Mouse (Mus musculus) kidney, adult 2 months (tissue): ENCODE data around the gene Sec14l3. TPM values are rescaled to one million over a fixed set of nuclear protein-coding genes. Genes with fewer than 3 reads are reported as not detected.
"Not testable (repeated sequence)": the region's sequence is repeated elsewhere in the genome, so short reads cannot be mapped to it uniquely, and the experiment has no call there.

Experiments used
- DNase-seq: peaks from one replicate; pipeline ENCODE4 v3.0.0; 2021
- H3K27ac ChIP-seq: fragments of 200-500 bp; 2 replicates; pipeline ENCODE4 v1.5.1; 2012; ENCODE audit warnings: low read depth, low read length, control low read depth, inconsistent platforms; ENCODE audit not compliant: insufficient read depth
- H3K27me3 ChIP-seq: fragments of 200-500 bp; replicated peaks from 2 replicates; pipeline ENCODE4 v1.6.1; 2012; ENCODE audit warnings: mild to moderate bottlenecking, moderate library complexity, low read length, inconsistent platforms; ENCODE audit not compliant: control insufficient read depth, insufficient read depth
- H3K36me3 ChIP-seq: fragments of 200-500 bp; 2 replicates; pipeline ENCODE4 v1.6.1; 2012; ENCODE audit warnings: mild to moderate bottlenecking, moderate library complexity, low read length, inconsistent platforms; ENCODE audit not compliant: control insufficient read depth, insufficient read depth
- H3K4me1 ChIP-seq: fragments of 200-500 bp; 2 replicates; pipeline ENCODE4 v1.6.1; 2011; ENCODE audit warnings: low read length; ENCODE audit not compliant: control insufficient read depth, insufficient read depth
- H3K4me3 ChIP-seq: fragments of 200-500 bp; 2 replicates; pipeline ENCODE4 v1.5.1; 2011; ENCODE audit warnings: mild to moderate bottlenecking, low read depth, low read length, control low read depth; ENCODE audit not compliant: insufficient read depth
- CTCF ChIP-seq: fragments of 200-500 bp; conservative IDR thresholded peaks from 2 replicates; pipeline ENCODE4 v1.5.1; 2011; ENCODE audit warnings: low read depth, mild to moderate bottlenecking, control low read depth, low read length, moderate library complexity, mixed read lengths; ENCODE audit not compliant: insufficient read depth, insufficient read length
- POLR2A ChIP-seq: fragments of 200-500 bp; IDR thresholded peaks from one replicate; pipeline ENCODE4 v1.6.1; 2011; ENCODE audit warnings: low read depth, low read length, control low read depth
- WGBS: fragments of 180-500 bp; shearing (Covaris S2); methylation state at CpG from one replicate; pipeline ENCODE4 v1.1.7; 2018; 5-methylcytosine and 5-hydroxymethylcytosine counted together
- polyA plus RNA-seq: library from polyadenylated mRNA; depleted of rRNA; stranded (reverse); fragments of >200 nt; gene quantifications from 2 replicates; pipeline ENCODE4 v1.2.3, GENCODE M21; 2012

The Sec14l3 gene
- polyA plus RNA-seq, 1 experiment = 8.8 TPM

DNA sequence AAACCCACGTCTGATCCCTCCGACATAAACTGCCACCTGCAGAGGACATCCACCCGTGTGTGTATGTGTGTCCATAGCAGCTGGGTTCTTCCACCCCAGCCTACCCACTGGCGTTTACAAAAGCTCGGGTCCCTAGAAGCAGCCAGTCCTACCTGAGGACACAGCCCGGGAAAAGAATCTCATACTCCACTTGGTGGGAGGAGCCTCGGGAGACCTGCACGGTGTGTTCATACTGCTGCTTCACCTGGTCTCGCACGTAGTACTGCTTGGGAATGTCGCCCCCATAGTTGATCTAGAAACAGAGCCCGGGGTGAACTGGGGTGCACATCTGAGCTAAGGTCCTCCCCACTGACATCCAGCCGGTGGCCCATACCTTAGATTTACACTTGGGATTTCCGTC is 38.9 kb downstream of the Sec14l3 start:
- Histone ChIP-seq H3K4me1 (no peaks in the 10 kb centered on the region), H3K4me3 (no peak overlapping the region), H3K27ac (no peak overlapping the region), H3K36me3 (no peaks in the 10 kb centered on the region), H3K27me3 (no peaks in the 10 kb centered on the region)
- 85% methylated on average over 14 of the region's 14 CpGs for WGBS
- no peak for TF ChIP-seq POLR2A
- TF ChIP-seq CTCF = no peak
- no peak for DNase-seq

DNA sequence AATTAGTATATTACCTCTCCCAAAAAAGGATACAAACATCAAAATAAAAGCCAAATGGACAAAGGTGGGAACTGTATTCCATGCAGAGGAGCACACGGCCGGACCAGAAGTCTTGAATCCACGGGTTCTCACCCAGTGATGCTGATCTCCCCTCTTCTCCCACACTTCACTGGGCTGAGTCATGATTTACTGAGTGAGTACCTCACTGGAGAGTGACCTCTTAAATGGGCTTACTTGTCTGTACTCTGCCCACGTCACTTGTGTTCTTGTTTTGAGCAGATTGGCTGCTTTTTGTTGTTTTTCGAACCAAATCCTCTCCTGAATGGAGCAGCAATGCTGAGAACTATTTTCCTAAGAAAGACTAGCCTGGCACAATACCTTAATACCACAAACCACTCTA is 40.3 kb downstream of the Sec14l3 start:
- no peaks in the 10 kb centered on the region for H3K27me3 ChIP-seq
- TF ChIP-seq CTCF = no peak
- TF ChIP-seq POLR2A = no peak
- H3K36me3 ChIP-seq = no peaks in the 10 kb centered on the region
- no peak overlapping the region for H3K4me3 ChIP-seq
- no peak for DNase-seq
- H3K4me1 ChIP-seq = no peaks in the 10 kb centered on the region
- WGBS = 84% methylated on average over 5 of the region's 5 CpGs
- H3K27ac ChIP-seq = no peak overlapping the region

- DNase-seq = no peak
- Histone ChIP-seq H3K4me1 (no peaks in the 10 kb centered on the region), H3K27ac (no peak overlapping the region), H3K4me3 (no peak overlapping the region), H3K36me3 (no peaks in the 10 kb centered on the region), H3K27me3 (no peaks in the 10 kb centered on the region)
- WGBS = 48% methylated on average over 6 of the region's 6 CpGs
- TF ChIP-seq POLR2A = no peak
- no peak for TF ChIP-seq CTCF
These were observed 40.8 kb downstream of the Sec14l3 start for GRCm38 (mm10) chr11:4105444-4105843.

DNA sequence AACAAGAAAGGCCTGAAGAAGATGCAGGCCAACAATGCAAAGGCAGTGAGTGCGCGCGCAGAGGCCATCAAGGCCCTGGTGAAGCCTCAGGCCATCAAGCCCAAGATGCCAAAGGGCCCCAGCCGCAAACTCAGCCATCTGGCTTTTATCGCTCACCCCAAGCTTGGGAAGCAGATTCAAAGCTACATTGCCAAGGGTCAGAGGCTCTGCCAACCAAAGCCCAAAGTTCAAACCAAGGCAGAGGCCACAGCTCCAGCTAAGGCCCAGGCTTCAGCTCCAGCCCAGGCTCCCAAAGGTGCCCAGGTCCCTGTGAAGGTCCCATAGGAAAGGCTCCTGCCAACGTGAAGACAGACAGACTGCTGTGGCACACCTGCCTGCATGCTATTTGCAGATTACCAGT is 43.3 kb downstream of the Sec14l3 start:
- not testable (repeated sequence) for H3K27me3 ChIP-seq, H3K27ac ChIP-seq, H3K4me3 ChIP-seq, DNase-seq, H3K36me3 ChIP-seq, H3K4me1 ChIP-seq
- 91% methylated on average over 6 of the region's 6 CpGs for WGBS

- TF ChIP-seq POLR2A (no peak), CTCF (no peak)
- 74% methylated on average over 7 of the region's 7 CpGs for WGBS
- no peak for DNase-seq
- H3K27ac ChIP-seq = no peak overlapping the region
- no peaks in the 10 kb centered on the region for H3K36me3 ChIP-seq
- H3K4me3 ChIP-seq = no peak overlapping the region
- no peaks in the 10 kb centered on the region for H3K27me3 ChIP-seq
- H3K4me1 ChIP-seq = no peaks in the 10 kb centered on the region
These were observed 44.0 kb downstream of the Sec14l3 start for GRCm38 (mm10) chr11:4108691-4109090.

DNA sequence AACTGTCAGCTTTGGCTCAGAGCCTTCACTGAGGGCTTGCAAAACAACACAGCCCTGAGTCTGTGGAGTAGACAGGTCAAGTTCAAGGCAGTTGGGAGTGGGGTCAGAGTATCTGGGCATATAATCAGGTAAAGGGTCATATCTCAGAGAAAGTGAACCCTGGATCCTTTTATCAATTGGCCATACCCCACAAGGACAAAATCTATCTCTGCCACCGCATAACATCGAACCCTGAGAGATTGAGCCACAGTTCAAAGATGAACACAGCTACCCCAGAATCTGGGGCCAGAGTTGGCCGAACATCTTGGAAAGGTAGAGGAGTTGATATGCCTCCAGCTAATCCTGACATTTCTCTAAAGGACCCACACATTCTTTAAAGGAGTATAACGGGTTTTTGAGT is 47.4 kb downstream of the Sec14l3 start:
- H3K27ac ChIP-seq = no peak overlapping the region
- TF ChIP-seq POLR2A = no peak
- TF ChIP-seq CTCF = no peak
- no peaks in the 10 kb centered on the region for H3K4me1 ChIP-seq
- no peak overlapping the region for H3K4me3 ChIP-seq
- H3K27me3 ChIP-seq = no peaks in the 10 kb centered on the region
- DNase-seq = no peak
- WGBS = 90% methylated on average over 4 of the region's 4 CpGs
- no peaks in the 10 kb centered on the region for H3K36me3 ChIP-seq

DNA sequence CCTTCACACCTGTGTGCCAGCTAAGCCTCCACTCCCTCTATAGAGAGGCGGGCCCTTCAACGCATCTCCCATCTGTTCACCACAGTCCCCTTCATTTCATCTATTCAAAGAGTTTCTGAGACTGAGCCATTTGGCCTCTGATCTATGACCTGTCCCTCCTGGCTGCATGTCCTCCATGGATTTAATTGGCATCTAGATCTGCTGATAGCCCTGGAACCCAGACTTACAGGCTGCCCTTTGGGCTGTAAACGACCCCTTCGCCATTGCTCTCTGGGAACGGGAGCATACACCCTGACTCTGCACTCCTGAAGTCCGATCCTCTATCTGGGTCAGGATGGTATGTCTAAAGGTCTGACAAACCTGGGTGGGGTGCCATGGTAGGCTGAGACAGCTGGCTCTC is 48.2 kb downstream of the Sec14l3 start:
- Histone ChIP-seq H3K36me3 (no peaks in the 10 kb centered on the region), H3K4me3 (no peak overlapping the region), H3K4me1 (no peaks in the 10 kb centered on the region), H3K27me3 (no peaks in the 10 kb centered on the region), H3K27ac (no peak overlapping the region)
- WGBS = 70% methylated on average over 6 of the region's 6 CpGs
- DNase-seq = no peak
- no peak for TF ChIP-seq POLR2A
- TF ChIP-seq CTCF = no peak

- no peak overlapping the region for H3K4me3 ChIP-seq
- TF ChIP-seq CTCF = no peak
- TF ChIP-seq POLR2A = no peak
- DNase-seq = no peak
- no peaks in the 10 kb centered on the region for H3K36me3 ChIP-seq
- H3K27ac ChIP-seq = no peak overlapping the region
- H3K4me1 ChIP-seq = no peaks in the 10 kb centered on the region
- H3K27me3 ChIP-seq = no peaks in the 10 kb centered on the region
- 83% methylated on average over 4 of the region's 4 CpGs for WGBS
These were observed 48.9 kb downstream of the Sec14l3 start for GRCm38 (mm10) chr11:4113496-4113895.
